Mouse (Mus musculus) hematopoietic stem cell, adult 5-6 weeks (primary cell): ENCODE data around the gene Nr1h2. TPM values are rescaled to one million over a fixed set of nuclear protein-coding genes. Genes with fewer than 3 reads are reported as not detected.
A peak's percentile ranks its signal among the peaks of the same experiment; 100 is the strongest.

Experiments
- ATAC-seq, 2 experiments: fragments of 125-278 bp in 1 of 2; replicated peaks in 1 of 2; 2 replicates each; pipeline ENCODE4 v1.8.0; 2016 to 2017; ENCODE audit warnings: inconsistent platforms in 2 of 2, mild to moderate bottlenecking in 2 of 2, moderate number of reproducible peaks in 2 of 2, low read depth in 1 of 2, moderate TSS enrichment in 1 of 2; ENCODE audit not compliant: low FRiP score in 2 of 2, poor library complexity in 2 of 2, severe bottlenecking in 2 of 2, insufficient read depth in 1 of 2, low TSS enrichment in 1 of 2
- total RNA-seq: library from RNA; stranded (forward); fragments of 172-1452, 232-1000 nt; gene quantifications from 2 replicates; pipeline ENCODE4 v1.2.3, GENCODE M21; 2017

The Nr1h2 gene
- total RNA-seq, 1 experiment from 2014 or later = 105 TPM

DNA sequence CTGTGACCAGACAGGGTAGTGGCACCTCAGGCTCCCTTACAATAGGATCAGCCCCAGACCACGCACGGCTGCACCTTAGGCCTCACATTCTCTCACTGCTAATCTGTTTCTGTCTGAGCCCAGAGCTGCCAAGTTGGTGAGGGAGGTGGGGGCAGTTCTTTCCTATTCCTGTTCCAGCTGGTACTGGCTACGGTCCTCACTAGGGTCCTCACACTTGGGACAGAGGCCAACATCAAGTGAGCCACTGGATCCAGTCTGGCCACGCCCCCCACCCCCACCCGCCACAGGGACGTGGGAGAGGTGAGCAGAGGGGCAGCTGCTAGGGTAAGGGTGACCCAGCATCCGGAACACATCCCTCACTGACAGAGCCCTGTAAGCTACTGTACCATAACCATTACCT is 16.7 kb downstream of the Nr1h2 start:
- ATAC-seq = no peak

DNA sequence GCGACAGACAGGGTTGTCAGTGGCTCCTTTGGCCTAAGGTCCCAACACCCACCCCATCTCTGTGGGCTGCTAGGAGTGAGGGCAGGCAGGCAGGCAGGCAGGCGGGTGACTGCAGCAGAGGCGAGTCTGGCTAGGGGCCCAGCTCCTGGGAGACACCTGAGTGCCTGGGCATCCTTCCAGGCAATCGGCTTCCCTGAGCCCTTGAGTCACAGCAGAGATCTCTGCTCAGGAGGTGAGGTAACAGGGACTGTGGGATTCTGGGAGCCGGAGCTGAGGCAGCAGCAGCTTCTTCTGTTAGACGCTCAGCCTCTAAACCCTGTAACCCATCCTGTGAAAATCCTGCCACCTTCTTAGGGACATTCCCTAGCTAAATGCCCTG is 17.2 kb downstream of the Nr1h2 start:
- ATAC-seq = no peak

DNA sequence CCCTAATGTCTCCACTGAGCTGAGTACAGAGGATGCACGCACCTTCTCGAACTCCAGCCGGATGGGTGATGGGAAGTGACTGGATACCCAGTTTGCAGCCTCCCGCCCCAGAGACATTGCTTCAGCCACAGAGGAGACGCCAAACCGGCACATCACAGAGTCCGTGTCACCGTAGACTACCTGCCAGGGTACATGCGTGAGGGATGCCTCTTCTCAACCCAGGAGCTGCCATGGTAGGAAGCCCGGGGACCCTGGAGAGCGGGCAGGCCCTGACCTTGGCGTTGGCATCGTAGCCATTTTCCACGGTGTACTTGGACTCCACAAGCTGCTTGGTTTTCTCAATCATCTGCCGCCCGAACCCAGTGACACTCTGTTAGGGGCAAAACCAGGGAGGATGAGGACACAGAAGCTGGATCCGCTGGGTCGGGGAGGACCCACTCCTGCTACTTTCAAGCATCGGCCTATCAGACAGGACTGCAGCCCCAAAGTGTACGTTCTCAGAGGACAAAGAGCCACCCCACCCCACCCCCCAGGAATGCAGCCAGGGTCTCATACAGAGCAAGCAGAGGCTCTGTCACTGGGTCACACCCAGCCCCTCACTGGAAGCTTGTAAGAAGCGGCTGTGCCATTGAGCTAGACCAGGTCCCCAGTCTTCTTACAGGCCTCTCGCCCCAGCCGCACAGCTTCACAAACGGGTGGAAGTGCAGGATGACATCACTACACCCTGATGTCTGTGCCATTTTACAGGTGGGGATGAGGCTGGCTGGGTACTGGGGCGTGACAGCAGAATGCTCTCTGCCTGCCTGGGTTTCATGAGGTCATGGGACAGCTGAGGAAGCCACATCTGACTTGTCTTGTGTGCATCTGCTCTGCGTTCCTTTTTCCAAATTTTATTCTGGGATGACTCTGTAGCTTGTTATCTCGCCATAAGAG is 17.8 kb downstream of the Nr1h2 start:
- ATAC-seq = no peak

DNA sequence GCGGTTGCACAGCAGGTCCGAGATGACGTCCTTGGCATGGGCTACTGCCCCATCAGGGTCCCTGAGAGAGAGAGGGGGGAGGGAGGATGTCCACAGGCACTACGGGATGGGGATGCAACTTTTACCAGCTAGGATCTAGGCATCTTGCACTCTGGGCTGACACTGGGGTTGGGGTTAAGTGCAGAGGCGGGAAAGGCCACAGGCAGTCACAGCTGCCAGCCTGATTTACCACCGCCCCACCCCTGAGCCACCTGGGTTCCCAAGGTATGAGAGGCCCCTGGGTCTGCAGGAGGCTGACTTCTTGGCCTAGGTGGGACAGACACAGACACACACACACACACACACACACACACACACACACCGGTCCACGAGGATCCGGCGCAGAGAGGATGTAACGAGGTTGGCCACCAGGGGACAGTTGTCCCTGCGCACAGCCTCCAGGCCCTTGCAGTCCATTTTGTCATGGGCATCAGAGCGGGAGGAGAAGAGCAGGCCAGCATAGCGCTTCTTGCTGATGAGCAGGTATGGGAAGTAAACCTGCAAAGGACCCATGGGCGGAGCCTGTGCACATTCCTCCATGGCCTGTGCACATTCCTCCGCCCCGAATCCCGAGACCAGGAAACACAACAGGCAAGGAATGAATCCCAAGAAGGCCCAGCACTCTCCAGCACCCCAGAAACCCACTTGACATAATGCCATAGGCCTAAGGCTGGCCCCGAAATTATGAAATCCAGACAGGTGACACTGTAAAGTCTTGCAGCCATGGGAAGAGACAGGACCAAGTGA is 18.9 kb downstream of the Nr1h2 start:
- ATAC-seq = no peak

DNA sequence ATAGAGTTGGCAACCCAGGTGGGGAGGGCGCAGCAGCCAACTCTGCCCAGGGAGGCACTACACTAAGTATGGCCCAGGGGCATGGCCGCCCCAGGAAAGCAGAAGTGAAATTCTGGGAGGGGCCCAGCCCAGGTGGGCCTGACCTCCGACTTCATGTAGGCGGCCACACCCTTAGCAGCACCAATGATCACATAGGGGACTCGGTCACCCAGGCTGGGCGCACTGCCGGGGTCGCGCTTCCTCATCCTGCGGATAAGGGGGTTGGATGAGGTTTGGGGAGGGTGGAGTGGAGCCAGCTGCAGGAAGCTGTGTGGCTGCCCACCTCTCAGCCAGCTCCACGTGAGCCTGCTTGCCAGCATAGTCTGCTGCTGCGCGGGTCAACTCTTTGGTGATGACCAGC is 19.5 kb downstream of the Nr1h2 start:
- peak; percentile 46 to 57 for ATAC-seq

DNA sequence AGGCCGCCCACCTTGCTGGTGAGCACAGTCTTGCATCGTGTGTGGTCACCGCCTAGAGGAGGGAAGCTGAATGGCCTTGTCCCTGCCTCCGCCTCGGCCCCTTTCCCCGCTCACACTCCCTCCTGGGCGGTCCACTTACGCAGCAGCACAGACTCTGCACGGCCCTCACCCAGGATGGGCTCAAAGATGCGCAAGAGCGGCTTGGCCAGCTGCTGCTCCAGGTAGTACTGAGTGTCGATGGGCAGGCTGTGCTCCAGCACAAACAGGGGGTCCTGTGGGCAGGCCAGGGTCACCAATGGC is 20.1 kb downstream of the Nr1h2 start:
- ATAC-seq = no peak

DNA sequence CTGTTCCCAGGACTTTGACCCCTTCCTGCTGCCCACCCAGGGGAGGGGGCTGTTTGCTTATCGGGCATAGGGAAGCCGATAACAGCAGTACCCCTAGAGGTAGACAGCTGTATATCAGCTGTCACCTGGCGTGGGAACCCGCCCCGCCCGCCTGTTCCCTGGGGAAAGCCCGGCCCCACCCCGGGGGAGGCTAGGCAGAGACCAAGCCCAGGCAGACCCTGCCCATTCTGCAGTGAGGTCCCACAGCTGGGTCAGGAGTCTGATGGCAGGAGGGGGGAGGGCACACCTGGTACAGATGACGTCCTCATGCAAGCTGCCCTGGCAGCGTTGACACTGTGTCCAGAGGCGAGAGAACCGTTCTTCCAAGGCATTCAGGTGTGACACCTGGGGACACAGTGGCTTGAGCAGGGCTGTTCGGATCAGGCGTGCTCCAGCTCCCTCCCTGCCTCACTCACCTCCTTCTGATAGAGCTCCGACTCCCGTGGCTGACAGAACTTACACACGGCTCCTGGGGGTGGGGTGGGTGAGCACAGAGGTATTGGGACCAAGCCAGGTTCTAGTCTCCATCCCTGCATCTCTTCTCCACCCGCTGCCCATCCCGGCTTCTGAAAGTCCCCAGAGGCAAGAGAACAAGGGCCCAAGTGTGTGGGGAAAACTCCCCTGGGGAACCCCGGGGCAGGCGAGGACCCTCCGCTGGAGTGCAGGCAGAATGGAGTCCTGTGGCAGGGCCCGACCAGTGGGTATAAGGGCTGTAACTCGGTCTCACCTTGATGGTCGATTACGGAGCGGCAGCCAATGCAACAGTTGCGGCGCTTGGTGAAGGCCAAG is 20.6 kb downstream of the Nr1h2 start:
- ATAC-seq = no peak

DNA sequence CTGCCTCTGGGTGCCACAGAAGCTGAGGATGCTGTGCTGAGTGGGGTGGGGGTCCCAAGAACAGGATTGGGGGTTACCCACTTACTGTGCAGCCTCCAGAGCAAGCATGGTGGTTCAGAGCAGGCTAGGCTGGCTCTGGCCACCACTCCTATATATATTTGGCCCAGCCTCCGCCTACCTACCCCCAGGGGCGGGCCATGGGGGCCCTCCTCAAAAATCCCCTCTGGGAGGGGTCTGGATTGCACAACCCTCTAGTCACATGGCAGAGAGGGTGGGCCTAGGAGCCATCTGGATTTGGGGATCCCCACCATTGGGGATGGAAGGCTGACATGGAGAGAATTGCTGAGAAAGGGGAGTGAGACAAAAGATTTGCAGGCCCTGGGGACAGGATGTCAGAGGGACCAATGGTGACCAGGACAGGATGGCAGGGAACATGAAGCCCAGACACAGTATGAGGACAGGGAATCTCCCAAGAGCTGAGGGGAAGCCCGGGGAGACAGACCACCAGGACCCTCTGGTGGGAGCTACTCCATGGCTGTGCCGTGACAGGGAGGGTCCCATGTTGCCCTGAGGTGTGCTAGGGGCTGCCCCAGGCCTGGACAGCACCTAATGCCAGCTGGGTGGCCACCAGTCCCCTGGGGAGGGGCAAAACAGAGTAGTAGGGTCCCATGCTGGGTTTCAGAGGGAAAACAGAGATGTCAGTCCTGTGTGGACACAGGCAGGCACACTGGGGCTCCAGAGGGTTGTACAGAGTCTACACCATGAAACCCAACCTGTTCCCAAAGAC is 21.6 kb downstream of the Nr1h2 start, which contains the start of gene Spib:
TSS of gene Spib (minus strand) at position 126 of the 787 bp plus-strand sequence.
- no peak for ATAC-seq

DNA sequence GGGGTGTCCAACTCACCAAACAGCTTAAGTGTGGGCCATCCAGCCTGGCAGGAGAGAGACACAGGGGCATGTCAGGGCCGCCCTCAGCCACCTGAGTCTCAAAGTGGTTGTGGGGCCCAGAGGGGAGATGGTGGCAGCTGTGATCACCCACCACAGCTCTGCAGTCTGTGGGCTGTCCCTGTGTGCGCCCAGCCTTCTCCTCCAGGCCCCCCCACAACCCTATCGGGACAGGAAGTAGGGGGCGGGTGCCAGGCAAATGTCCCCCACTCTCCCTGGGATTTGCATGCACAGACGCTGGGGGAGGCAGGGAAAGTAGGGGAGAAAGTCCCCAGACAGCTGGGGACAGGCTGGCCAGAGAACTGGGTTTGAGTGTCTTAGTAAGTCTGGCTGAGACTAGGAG is 22.5 kb downstream of the Nr1h2 start:
- no peak for ATAC-seq

DNA sequence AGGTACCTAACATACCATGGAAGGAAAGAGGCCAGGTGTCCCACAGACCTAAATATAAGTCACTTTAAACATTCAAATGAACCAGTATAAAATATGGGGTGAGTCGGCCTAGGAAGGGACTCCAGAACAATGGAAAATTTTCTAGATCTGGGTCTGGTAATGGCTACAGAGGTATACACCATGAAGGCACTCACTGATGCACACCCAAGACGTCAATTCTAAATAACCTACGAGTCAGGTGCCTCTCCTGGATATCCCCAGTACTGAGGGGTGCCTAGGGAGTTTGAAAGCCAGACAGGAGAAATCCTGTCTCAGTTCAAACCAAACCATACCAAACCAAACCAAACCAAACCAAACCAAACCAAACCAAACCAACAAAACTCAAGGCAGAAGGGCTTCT is 23.2 kb downstream of the Nr1h2 start:
- no peak for ATAC-seq

DNA sequence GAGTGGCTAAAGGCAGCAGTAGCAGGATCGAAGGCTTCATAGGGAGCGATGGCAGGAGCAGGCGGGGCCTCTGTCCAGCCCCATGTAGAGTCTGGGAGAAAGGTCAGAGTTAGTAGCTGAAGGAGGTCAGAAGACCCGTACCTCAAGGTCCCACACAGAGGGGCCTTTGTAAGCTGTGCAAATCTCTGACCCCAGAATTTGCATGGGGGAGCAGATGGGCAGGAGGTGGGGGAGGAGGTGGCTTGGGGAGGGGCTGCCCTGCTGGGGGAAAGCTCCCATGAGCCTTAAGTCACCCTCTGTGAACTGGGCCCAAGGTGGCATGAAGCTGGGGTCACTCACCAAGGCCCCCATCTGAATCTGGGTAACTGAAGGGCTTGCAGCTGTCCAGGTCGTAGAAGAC is 24.2 kb downstream of the Nr1h2 start:
- ATAC-seq = no peak

DNA sequence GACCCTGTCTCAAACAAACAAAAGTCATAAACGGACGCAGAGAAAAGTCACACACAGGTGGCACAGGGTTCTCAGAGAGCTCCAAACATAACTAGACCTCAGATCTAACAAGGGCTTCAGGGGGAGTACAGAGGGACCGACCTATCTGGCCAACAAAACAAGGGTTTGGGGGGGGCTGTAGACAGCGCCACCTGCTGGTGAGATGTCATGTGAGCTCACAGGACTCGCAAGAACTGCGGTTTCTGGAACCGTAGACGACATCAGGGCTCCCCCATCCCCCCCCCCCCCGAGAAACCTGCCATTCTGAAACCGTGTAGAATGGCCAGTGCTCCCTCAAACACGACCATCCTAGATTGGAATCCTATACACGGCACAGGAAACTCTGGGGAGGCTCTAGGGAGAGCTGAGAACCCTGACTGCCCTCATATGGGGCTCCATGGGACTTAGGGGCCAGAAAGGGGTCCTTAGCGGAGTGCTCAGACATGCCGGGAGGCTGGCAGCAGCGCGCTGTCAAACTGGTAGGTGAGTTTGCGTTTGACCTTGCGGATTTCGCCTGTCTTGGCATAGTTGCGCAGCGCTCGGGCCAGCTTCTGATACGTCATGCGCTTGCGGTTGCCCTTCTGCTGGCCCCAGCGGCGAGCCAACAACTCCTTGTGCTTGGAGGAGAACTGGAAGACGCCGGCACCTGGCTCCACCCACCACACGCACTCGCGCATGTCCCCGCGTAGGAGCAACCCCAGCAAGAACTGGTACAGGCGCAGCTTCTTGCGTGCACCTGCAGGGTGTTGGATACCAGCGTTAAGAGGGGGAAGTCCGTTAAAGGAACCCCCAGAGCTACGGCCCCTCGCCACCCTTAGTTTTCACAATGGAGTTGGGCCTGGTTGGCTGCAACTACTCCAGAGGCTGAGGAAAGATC is 26.0 kb downstream of the Nr1h2 start:
- peak; percentile 84 to 86 for ATAC-seq

DNA sequence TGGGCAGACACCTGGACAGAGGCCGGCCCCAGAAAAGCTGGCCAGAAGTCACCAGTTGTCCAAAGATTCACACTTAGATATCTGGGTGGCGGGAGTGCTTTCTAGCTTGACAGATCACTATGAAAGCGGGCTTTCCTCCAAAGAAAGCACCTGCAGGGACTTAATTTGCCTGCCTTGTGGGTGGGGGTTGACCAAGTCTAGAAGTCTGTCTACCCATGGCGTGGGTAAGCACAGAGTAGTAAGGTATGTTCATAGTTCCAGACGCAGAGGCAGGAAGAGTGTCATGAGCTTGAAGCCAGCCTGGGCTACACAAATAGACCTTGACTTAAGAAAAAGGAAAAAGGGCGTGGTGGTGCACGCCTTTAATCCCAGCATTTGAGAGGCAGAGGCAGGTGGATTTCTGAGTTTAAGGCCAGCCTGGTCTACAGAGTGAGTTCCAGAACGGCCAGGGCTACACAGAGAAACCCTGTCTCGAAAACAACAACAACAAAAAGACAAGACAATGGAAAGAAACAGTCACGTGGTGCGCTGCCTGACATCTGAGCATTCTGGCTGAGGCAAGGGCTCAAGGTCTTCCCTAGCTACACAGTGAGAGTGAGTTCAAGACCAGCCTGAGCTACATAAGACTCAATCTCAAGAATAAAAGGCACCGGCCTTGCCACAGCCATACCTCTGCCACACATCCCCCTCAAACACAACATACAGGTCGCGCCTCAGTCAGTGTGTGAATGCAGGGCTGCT is 27.2 kb downstream of the Nr1h2 start:
- ATAC-seq = no peak

DNA sequence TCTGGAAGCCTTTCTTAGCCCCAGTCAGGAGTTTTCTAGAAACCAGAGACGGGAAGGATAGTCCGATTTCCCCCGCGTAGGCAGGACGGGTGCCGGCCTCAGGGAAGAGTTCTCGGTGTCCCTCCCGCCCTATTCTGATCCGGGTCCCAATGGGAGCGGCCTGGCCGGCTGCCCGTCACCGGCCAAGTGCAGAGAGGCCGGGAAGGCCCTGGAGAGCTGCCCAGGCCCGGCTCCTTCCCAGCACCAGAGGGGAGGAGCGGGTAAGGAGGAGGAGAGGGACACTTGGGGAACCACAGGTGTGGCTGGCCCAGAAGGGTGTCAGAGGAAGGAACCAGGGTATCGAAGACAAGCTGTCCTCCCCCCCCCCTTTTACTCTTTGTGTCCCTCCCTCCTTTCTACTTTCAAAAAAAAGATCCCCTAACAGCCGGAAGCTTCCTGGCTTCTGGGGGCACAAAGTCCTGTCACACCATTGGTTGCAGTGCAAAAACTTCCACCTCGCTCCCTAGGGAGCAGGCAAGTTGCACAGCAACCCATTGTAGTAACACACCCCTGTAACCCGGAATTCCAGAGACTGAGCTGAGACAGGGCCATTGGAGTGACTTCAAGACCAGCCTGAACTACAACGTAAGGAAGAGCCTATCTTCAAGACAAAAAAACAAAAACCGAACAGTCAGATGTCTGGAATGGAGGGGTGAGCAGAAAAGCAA is 28.5 kb downstream of the Nr1h2 start:
- ATAC-seq = no peak

DNA sequence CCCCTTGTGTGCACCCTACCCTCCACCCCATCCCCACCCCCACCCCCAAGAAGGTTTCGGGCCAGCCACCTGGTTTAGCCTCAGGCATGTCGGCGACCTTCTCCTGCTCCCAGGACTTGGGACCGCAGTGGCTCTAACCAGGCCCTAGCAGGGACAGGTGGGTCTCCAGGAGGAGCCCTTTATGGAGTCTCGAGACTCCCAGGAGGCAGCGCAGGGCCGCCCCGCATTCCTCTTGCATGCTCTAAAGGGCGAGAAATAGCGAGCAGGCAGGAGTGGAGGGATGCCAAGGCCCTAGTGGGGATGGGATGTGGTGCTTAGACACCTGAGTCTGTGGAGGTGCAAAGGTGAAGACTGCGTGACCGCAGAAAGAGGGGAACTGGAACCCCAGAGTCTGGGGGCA is 29.2 kb downstream of the Nr1h2 start, which contains the start of gene Mybpc2:
TSS of gene Mybpc2 (minus strand) at position 155 of the 400 bp plus-strand sequence.
- no peak for ATAC-seq
